In genomic region chr9:96398614-96399013, GRCm38 (mm10) we compare ENCODE assay signal across 10 mouse cellular contexts. TPM values are rescaled to one million over a fixed set of nuclear protein-coding genes. Genes with fewer than 3 reads are reported as not detected.
DNase-seq lines count a peak whose midpoint lies in the region; ATAC-seq and TF ChIP-seq lines count a peak whose summit lies in the region.
"Had no signal": no experiment of that assay in that cellular context is flagged by ENCODE, and none has a peak within 500 bp of the region (broad histone marks: within the 10 kb centered on the region; RNA-seq: fewer than 3 reads in every experiment).

No protein-coding gene starts in this region.

- no peak overlapping the region for H3K27ac ChIP-seq in forebrain, embryonic 16.5 days (ENCODE audit: low read length)
- no peak overlapping the region for H3K27ac ChIP-seq in forebrain, embryonic 15.5 days (replicated peaks)
- H3K27ac ChIP-seq in liver, embryonic 12.5 days, result peak overlapping the region; percentile 55; the same call in 1 of the 2 replicates
- peak overlapping the region; percentile 60 for H3K27ac ChIP-seq in embryonic facial prominence, embryonic 10.5 days (replicated peaks)
- H3K27ac ChIP-seq in liver, postnatal 0 days (ENCODE audit: low read depth), result peak overlapping the region; percentile 85

- TF ChIP-seq CTCF in liver, postnatal 0 days (IDR thresholded peaks at IDR 0.05; ENCODE audit: low read depth), result no peak

- H3K4me2 ChIP-seq in forebrain, embryonic 16.5 days (ENCODE audit: low read length), result no peak overlapping the region
- no peak overlapping the region for H3K4me2 ChIP-seq in forebrain, embryonic 15.5 days (replicated peaks)
- no peak overlapping the region for H3K4me2 ChIP-seq in liver, embryonic 12.5 days
- H3K4me2 ChIP-seq in liver, postnatal 0 days (ENCODE audit: low read depth, low read length), result no peak overlapping the region

- H3K27me3 ChIP-seq in forebrain, embryonic 16.5 days (replicated peaks; ENCODE audit: control insufficient read depth, insufficient read depth, low read length), result no peaks in the 10 kb centered on the region
- H3K27me3 ChIP-seq in forebrain, embryonic 15.5 days, result no peaks in the 10 kb centered on the region
- no peaks in the 10 kb centered on the region for H3K27me3 ChIP-seq in liver, embryonic 12.5 days (replicated peaks)
- peaks cover 5% of the 10 kb centered on the region; the same call in 1 of the 2 replicates for H3K27me3 ChIP-seq in embryonic facial prominence, embryonic 10.5 days (replicated peaks; ENCODE audit: low read depth, poor library complexity, severe bottlenecking)
- H3K27me3 ChIP-seq in liver, postnatal 0 days (ENCODE audit: insufficient read depth, low read length), result no peaks in the 10 kb centered on the region

- no peaks in the 10 kb centered on the region for H3K36me3 ChIP-seq in forebrain, embryonic 16.5 days (ENCODE audit: control insufficient read depth, insufficient read depth)
- no peaks in the 10 kb centered on the region for H3K36me3 ChIP-seq in forebrain, embryonic 15.5 days
- no peaks in the 10 kb centered on the region for H3K36me3 ChIP-seq in liver, embryonic 12.5 days
- H3K36me3 ChIP-seq in embryonic facial prominence, embryonic 10.5 days (replicated peaks), result no peaks in the 10 kb centered on the region
- no peaks in the 10 kb centered on the region for H3K36me3 ChIP-seq in liver, postnatal 0 days (replicated peaks; ENCODE audit: insufficient read depth, low read length)

- ATAC-seq in forebrain, embryonic 16.5 days, result no peak
- ATAC-seq in forebrain, embryonic 15.5 days (replicated peaks), result no peak
- no peak for ATAC-seq in liver, embryonic 12.5 days
- no peak for ATAC-seq in liver, postnatal 0 days

- no peak overlapping the region for H3K4me3 ChIP-seq in forebrain, embryonic 16.5 days (replicated peaks; ENCODE audit: low read length)
- no peak overlapping the region for H3K4me3 ChIP-seq in forebrain, embryonic 15.5 days
- no peak overlapping the region for H3K4me3 ChIP-seq in liver, embryonic 12.5 days
- H3K4me3 ChIP-seq in embryonic facial prominence, embryonic 10.5 days, result no peak overlapping the region
- H3K4me3 ChIP-seq in liver, postnatal 0 days (ENCODE audit: low read depth, low read length), result no peak overlapping the region

- H3K4me1 ChIP-seq in forebrain, embryonic 16.5 days (replicated peaks; ENCODE audit: control insufficient read depth, insufficient read depth, low read length), result peaks cover 5% of the 10 kb centered on the region
- peaks cover 6% of the 10 kb centered on the region for H3K4me1 ChIP-seq in forebrain, embryonic 15.5 days
- peaks cover 40% of the 10 kb centered on the region for H3K4me1 ChIP-seq in liver, embryonic 12.5 days
- peaks cover 34% of the 10 kb centered on the region for H3K4me1 ChIP-seq in embryonic facial prominence, embryonic 10.5 days
- H3K4me1 ChIP-seq in liver, postnatal 0 days (ENCODE audit: insufficient read depth), result peaks cover 10% of the 10 kb centered on the region

- no peaks in the 10 kb centered on the region for H3K9me3 ChIP-seq in forebrain, embryonic 16.5 days (ENCODE audit: control insufficient read depth, low read length)
- H3K9me3 ChIP-seq in forebrain, embryonic 15.5 days, result no peaks in the 10 kb centered on the region
- H3K9me3 ChIP-seq in liver, embryonic 12.5 days (replicated peaks), result no peaks in the 10 kb centered on the region
- no peaks in the 10 kb centered on the region for H3K9me3 ChIP-seq in embryonic facial prominence, embryonic 10.5 days
- peaks cover 2% of the 10 kb centered on the region; the same call in 1 of the 2 replicates for H3K9me3 ChIP-seq in liver, postnatal 0 days (ENCODE audit: low read length)

- 26% methylated on average over 4 of the region's 4 CpGs for WGBS in forebrain, embryonic 16.5 days
- WGBS in forebrain, embryonic 15.5 days, result 21% methylated on average over 4 of the region's 4 CpGs
- WGBS in liver, embryonic 12.5 days (ENCODE audit: insufficient replicate concordance), result 40% methylated on average over 4 of the region's 4 CpGs
- 28% methylated on average over 4 of the region's 4 CpGs for WGBS in embryonic facial prominence, embryonic 10.5 days
- 39% methylated on average over 4 of the region's 4 CpGs for WGBS in liver, postnatal 0 days (ENCODE audit: insufficient replicate concordance)

- no peak for DNase-seq in liver
- DNase-seq in embryonic facial prominence, embryonic 10.5 days (ENCODE audit: low spot score), result no peak
- no peak for DNase-seq in liver, postnatal 0 days
- no peak for DNase-seq in frontal cortex, postnatal 25 days (ENCODE audit: low spot score in 2 of 2)
- no peak for DNase-seq in right cerebral cortex, postnatal 4 days
- DNase-seq: cerebellum, adult 9-11 months; kidney, adult 11 months had no signal

- 0 out of 2 replicates have a peak overlapping the region, but pooled peaks have one; percentile 29 for H3K9ac ChIP-seq in forebrain, embryonic 16.5 days (replicated peaks; ENCODE audit: low read depth, low read length)
- no peak overlapping the region for H3K9ac ChIP-seq in forebrain, embryonic 15.5 days (replicated peaks)
- no peak overlapping the region for H3K9ac ChIP-seq in liver, embryonic 12.5 days
- H3K9ac ChIP-seq in liver, postnatal 0 days (replicated peaks), result no peak overlapping the region

- no peak for TF ChIP-seq EP300 in liver, postnatal 0 days (IDR thresholded peaks at IDR 0.05; ENCODE audit: low read depth)

RNA-seq across cellular contexts. Expression of gene Atp1b3, which starts 34.4 kb away (rescaled TPM):
- 138 and 146 TPM in 2 replicates for polyA plus RNA-seq in forebrain, embryonic 16.5 days (2015; fragmentation: Nextera tagmentation; extraction: Ambion mirVana)
- 137 and 150 TPM in 2 replicates for polyA plus RNA-seq in forebrain, embryonic 15.5 days (2015; fragmentation: Nextera tagmentation; extraction: Ambion mirVana)
- polyA plus RNA-seq in liver, embryonic 12.5 days (2016; fragmentation: Nextera tagmentation; extraction: Ambion mirVana), result 99.5 and 101 TPM in 2 replicates
- polyA plus RNA-seq in embryonic facial prominence, embryonic 10.5 days (2016; fragmentation: Nextera tagmentation; extraction: Ambion mirVana), result 147 and 160 TPM in 2 replicates
- 60.3 and 60.6 TPM in 2 replicates for polyA plus RNA-seq in liver, postnatal 0 days (2015; fragmentation: Nextera tagmentation; extraction: Ambion mirVana)

Comparison
In these comparisons a context has a peak if more than half of its experiments do, and no peak if none do; other contexts are left out.
1. H3K27ac ChIP-seq: peak in liver, embryonic 12.5 days (single experiment), embryonic facial prominence, embryonic 10.5 days (single experiment) and liver, postnatal 0 days (single experiment); none in forebrain, embryonic 16.5 days (single experiment) and forebrain, embryonic 15.5 days (single experiment).